Mouse (Mus musculus): ENCODE measurements at regions not wholly inside any gene's neighbourhood (a gene's known extent, or its start where the extent isn't known, plus 50 kb on each side); places are given as distances from the start of the nearest gene placed in this dataset.

DNA sequence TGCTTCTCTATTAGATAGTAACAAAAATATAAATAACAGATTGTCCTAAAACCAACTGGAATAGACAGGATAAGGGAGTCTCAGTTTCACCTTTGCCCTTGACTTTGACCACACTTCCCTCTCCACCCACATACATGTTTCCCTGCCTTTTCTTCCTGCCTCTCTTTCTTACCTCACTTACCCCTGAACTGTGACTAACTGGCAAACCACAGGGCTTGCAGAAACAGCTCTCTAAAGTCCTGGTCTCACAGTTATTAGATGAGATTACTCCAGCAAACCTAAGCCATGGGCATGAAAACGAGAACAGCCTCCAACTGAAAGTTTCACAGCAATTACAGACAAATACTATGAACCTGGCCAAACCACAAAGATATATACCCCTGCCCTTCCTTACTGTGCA is 188.3 kb upstream of the Tas2r134 start:
- in situ Hi-C loops (cut with MboI; ENCODE audit: low sequenced_read_pairs in 2 of 2, unreplicated experiment in 2 of 2) = no loop called here
- H3K4me1 ChIP-seq (ENCODE audit: control insufficient read depth in 2 of 2, insufficient read depth in 2 of 2, low read length in 2 of 2, poor library complexity in 1 of 2) = 0 out of 4 replicates have a peak, but pooled peaks cover 0 to 2% of the 10 kb centered on the region in 2 experiments
- H3K27ac ChIP-seq (ENCODE audit: insufficient read depth, low read depth, low read length, poor library complexity, severe bottlenecking) = no peak overlapping the region
- no peak overlapping the region for H3K4me3 ChIP-seq (ENCODE audit: insufficient read depth in 1 of 2, low read depth in 1 of 2, low read length in 2 of 2, poor library complexity in 1 of 2, severe bottlenecking in 1 of 2)
- DNase-seq (ENCODE audit: low read depth, low spot score) = no peak
- no peaks in the 10 kb centered on the region for H3K9me3 ChIP-seq (ENCODE audit: control insufficient read depth, insufficient read depth, low read depth, low read length)
- TF ChIP-seq MAFK (IDR thresholded peaks at IDR 0.05; ENCODE audit: insufficient read depth, low read depth, low read length) = no peak
- no peak for TF ChIP-seq HCFC1 (IDR thresholded peaks at IDR 0.05; ENCODE audit: borderline replicate concordance, insufficient read depth, low read length)
- TF ChIP-seq ZNF384 (IDR thresholded peaks at IDR 0.05; ENCODE audit: low read depth, low read length) = no peak
- no peak for TF ChIP-seq ZC3H11A (IDR thresholded peaks at IDR 0.05; ENCODE audit: borderline replicate concordance, low read depth, low read length)
- TF ChIP-seq CHD2 (IDR thresholded peaks at IDR 0.05; ENCODE audit: low read depth, low read length) = no peak
- no peak overlapping the region for H3K9ac ChIP-seq (ENCODE audit: insufficient read depth, low read depth, low read length, poor library complexity, severe bottlenecking)
- no peaks in the 10 kb centered on the region for H3K36me3 ChIP-seq (ENCODE audit: control insufficient read depth, insufficient read depth, low read length, poor library complexity, severe bottlenecking)

DNA sequence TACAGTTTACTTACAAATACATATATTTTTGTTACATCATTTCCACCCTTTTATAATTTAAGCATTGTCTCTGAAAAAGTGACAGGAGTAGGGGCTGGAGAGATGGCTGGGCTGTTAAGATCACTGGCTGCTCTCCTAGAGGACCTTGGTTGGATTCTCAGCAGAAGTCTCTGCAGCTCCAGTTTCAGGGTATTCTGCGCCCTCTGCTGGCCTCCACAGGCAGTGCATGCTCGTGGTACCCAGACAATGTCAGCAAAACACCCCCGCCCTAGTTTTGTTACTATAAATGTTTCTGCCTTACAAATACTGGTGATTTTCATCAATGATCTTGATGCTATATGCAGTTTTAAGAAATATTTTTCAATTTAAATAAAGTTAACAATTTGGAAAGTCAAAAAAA is 190.7 kb upstream of the Tas2r134 start:
- H3K36me3 ChIP-seq (ENCODE audit: control insufficient read depth, insufficient read depth, low read length, poor library complexity, severe bottlenecking) = no peaks in the 10 kb centered on the region
- H3K4me1 ChIP-seq (ENCODE audit: control insufficient read depth in 2 of 2, insufficient read depth in 2 of 2, low read length in 2 of 2, poor library complexity in 1 of 2) = 0 out of 4 replicates have a peak, but pooled peaks cover 0 to 2% of the 10 kb centered on the region in 2 experiments
- H3K4me3 ChIP-seq (ENCODE audit: insufficient read depth in 1 of 2, low read depth in 1 of 2, low read length in 2 of 2, poor library complexity in 1 of 2, severe bottlenecking in 1 of 2) = no peak overlapping the region
- DNase-seq (ENCODE audit: low read depth, low spot score) = peak; percentile 46
- in situ Hi-C loops (cut with MboI; ENCODE audit: low sequenced_read_pairs in 2 of 2, unreplicated experiment in 2 of 2) = no loop called here
- H3K27ac ChIP-seq (ENCODE audit: insufficient read depth, low read depth, low read length, poor library complexity, severe bottlenecking) = no peak overlapping the region
- no peaks in the 10 kb centered on the region for H3K9me3 ChIP-seq (ENCODE audit: control insufficient read depth, insufficient read depth, low read depth, low read length)
- no peak overlapping the region for H3K9ac ChIP-seq (ENCODE audit: insufficient read depth, low read depth, low read length, poor library complexity, severe bottlenecking)
- TF ChIP-seq ZC3H11A (IDR thresholded peaks at IDR 0.05; ENCODE audit: borderline replicate concordance, low read depth, low read length) (peak; percentile 30; the same call in 1 of the 2 replicates), CHD2 (IDR thresholded peaks at IDR 0.05; ENCODE audit: low read depth, low read length) (no peak)

DNA sequence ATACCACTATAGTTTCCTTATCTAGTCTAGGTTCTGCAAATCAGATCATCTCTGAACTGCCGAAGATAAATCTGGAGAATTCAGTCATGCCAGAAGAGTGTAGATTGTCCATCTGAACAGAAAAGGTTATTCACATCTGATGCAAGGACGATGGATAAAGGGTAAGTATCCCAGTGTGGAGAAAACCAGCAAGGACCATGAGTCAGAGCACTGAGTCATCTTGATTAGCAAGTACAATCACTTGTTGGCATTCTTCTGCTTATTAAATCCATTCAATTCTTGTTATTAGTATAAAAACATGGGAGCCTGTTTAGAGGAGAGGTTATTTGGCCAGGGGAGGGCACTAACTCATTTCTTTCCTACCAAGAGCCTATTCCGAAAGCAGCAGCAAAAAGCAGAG is 195.7 kb upstream of the Tas2r134 start:
- Histone ChIP-seq H3K4me3 (ENCODE audit: insufficient read depth in 1 of 2, low read depth in 1 of 2, low read length in 2 of 2, poor library complexity in 1 of 2, severe bottlenecking in 1 of 2) (no peak overlapping the region), H3K27ac (ENCODE audit: insufficient read depth, low read depth, low read length, poor library complexity, severe bottlenecking) (no peak overlapping the region), H3K4me1 (ENCODE audit: control insufficient read depth in 2 of 2, insufficient read depth in 2 of 2, low read length in 2 of 2, poor library complexity in 1 of 2) (0 out of 4 replicates have a peak, but pooled peaks cover 0 to 2% of the 10 kb centered on the region in 2 experiments), H3K9ac (ENCODE audit: insufficient read depth, low read depth, low read length, poor library complexity, severe bottlenecking) (no peak overlapping the region), H3K9me3 (ENCODE audit: control insufficient read depth, insufficient read depth, low read depth, low read length) (no peaks in the 10 kb centered on the region), H3K36me3 (ENCODE audit: control insufficient read depth, insufficient read depth, low read length, poor library complexity, severe bottlenecking) (no peaks in the 10 kb centered on the region)
- TF ChIP-seq HCFC1 (IDR thresholded peaks at IDR 0.05; ENCODE audit: borderline replicate concordance, insufficient read depth, low read length) (no peak), ZNF384 (IDR thresholded peaks at IDR 0.05; ENCODE audit: low read depth, low read length) (no peak), CHD2 (IDR thresholded peaks at IDR 0.05; ENCODE audit: low read depth, low read length) (no peak), MAFK (IDR thresholded peaks at IDR 0.05; ENCODE audit: insufficient read depth, low read depth, low read length) (no peak), ZC3H11A (IDR thresholded peaks at IDR 0.05; ENCODE audit: borderline replicate concordance, low read depth, low read length) (no peak)
- in situ Hi-C loops (cut with MboI; ENCODE audit: low sequenced_read_pairs in 2 of 2, unreplicated experiment in 2 of 2) = no loop called here
- no peak for DNase-seq (ENCODE audit: low read depth, low spot score)

DNA sequence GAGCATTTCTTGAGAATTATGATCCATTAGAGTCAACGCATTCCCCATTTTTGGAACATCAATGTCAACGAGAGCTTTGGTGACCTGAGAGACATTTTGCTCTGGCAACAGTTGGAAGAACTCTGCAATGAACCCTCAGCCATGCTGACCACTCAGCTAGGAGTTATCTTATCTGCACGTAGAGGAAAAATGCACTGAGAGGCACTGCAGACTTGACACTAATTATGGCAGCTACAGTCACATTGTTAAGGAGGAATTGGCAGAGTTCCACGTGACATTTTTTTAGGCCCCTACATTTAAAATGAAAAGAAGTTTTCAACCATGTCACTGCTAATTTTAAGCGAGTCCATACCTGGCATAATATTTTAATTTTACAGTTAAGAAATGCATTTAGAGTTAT is 197.6 kb upstream of the Tas2r134 start:
- H3K9me3 ChIP-seq (ENCODE audit: control insufficient read depth, insufficient read depth, low read depth, low read length) = no peaks in the 10 kb centered on the region
- H3K9ac ChIP-seq (ENCODE audit: insufficient read depth, low read depth, low read length, poor library complexity, severe bottlenecking) = no peak overlapping the region
- no peak overlapping the region for H3K27ac ChIP-seq (ENCODE audit: insufficient read depth, low read depth, low read length, poor library complexity, severe bottlenecking)
- DNase-seq (ENCODE audit: low read depth, low spot score) = no peak
- in situ Hi-C loops (cut with MboI; ENCODE audit: low sequenced_read_pairs in 2 of 2, unreplicated experiment in 2 of 2) = no loop called here
- TF ChIP-seq ZC3H11A (IDR thresholded peaks at IDR 0.05; ENCODE audit: borderline replicate concordance, low read depth, low read length) = no peak
- no peak for TF ChIP-seq CHD2 (IDR thresholded peaks at IDR 0.05; ENCODE audit: low read depth, low read length)
- no peak for TF ChIP-seq ZNF384 (IDR thresholded peaks at IDR 0.05; ENCODE audit: low read depth, low read length)
- no peak for TF ChIP-seq MAFK (IDR thresholded peaks at IDR 0.05; ENCODE audit: insufficient read depth, low read depth, low read length)
- TF ChIP-seq HCFC1 (IDR thresholded peaks at IDR 0.05; ENCODE audit: borderline replicate concordance, insufficient read depth, low read length) = no peak
- H3K4me3 ChIP-seq (ENCODE audit: insufficient read depth in 1 of 2, low read depth in 1 of 2, low read length in 2 of 2, poor library complexity in 1 of 2, severe bottlenecking in 1 of 2) = no peak overlapping the region
- H3K4me1 ChIP-seq (ENCODE audit: control insufficient read depth in 2 of 2, insufficient read depth in 2 of 2, low read length in 2 of 2, poor library complexity in 1 of 2) = no peaks in the 10 kb centered on the region
- H3K36me3 ChIP-seq (ENCODE audit: control insufficient read depth, insufficient read depth, low read length, poor library complexity, severe bottlenecking) = no peaks in the 10 kb centered on the region

DNA sequence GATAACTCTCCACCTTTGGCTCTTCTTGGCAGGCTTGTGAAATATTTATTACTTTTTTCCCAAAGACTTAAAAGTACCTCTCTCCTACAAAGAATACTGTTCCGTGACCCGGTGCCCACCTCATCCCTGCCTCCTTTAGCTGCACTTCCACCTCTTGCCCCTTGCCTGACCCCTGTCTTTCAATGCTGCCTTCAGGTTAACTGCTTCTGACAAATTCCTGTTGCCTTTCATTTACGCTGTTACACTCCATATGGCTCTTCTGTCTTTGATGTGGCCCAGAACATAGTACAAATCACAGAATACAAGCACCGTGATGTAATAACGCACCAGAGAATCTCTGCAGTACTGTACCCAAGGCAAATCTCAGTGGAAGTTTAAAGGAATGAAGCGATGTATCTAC is 204.9 kb upstream of the Tas2r134 start:
- no peak overlapping the region for H3K4me3 ChIP-seq (ENCODE audit: insufficient read depth in 1 of 2, low read depth in 1 of 2, low read length in 2 of 2, poor library complexity in 1 of 2, severe bottlenecking in 1 of 2)
- no peak for DNase-seq (ENCODE audit: low read depth, low spot score)
- in situ Hi-C loops (cut with MboI; ENCODE audit: low sequenced_read_pairs in 2 of 2, unreplicated experiment in 2 of 2) = no loop called here
- no peaks in the 10 kb centered on the region for H3K9me3 ChIP-seq (ENCODE audit: control insufficient read depth, insufficient read depth, low read depth, low read length)
- no peak overlapping the region for H3K27ac ChIP-seq (ENCODE audit: insufficient read depth, low read depth, low read length, poor library complexity, severe bottlenecking)
- TF ChIP-seq HCFC1 (IDR thresholded peaks at IDR 0.05; ENCODE audit: borderline replicate concordance, insufficient read depth, low read length) (no peak), CHD2 (IDR thresholded peaks at IDR 0.05; ENCODE audit: low read depth, low read length) (no peak), MAFK (IDR thresholded peaks at IDR 0.05; ENCODE audit: insufficient read depth, low read depth, low read length) (no peak), ZC3H11A (IDR thresholded peaks at IDR 0.05; ENCODE audit: borderline replicate concordance, low read depth, low read length) (no peak), ZNF384 (IDR thresholded peaks at IDR 0.05; ENCODE audit: low read depth, low read length) (no peak)
- no peak overlapping the region for H3K9ac ChIP-seq (ENCODE audit: insufficient read depth, low read depth, low read length, poor library complexity, severe bottlenecking)
- H3K4me1 ChIP-seq (ENCODE audit: control insufficient read depth in 2 of 2, insufficient read depth in 2 of 2, low read length in 2 of 2, poor library complexity in 1 of 2) = no peaks in the 10 kb centered on the region
- no peaks in the 10 kb centered on the region for H3K36me3 ChIP-seq (ENCODE audit: control insufficient read depth, insufficient read depth, low read length, poor library complexity, severe bottlenecking)

Measured in ES-E14 (cell line).